Mouse (Mus musculus) layer of hippocampus, adult 2 months (tissue): ENCODE data around the gene Gucd1. TPM values are rescaled to one million over a fixed set of nuclear protein-coding genes. Genes with fewer than 3 reads are reported as not detected.
"Not testable (repeated sequence)": the region's sequence is repeated elsewhere in the genome, so short reads cannot be mapped to it uniquely, and the experiment has no call there.

ENCODE experiments used
- DNase-seq, 2 experiments: peaks; one replicate each; pipeline ENCODE4 v3.0.0; 2022; ENCODE audit warnings: low spot score in 2 of 2
- H3K27ac ChIP-seq: fragments of 200-600 bp; 2 replicates; pipeline ENCODE4 v1.8.1; 2022
- H3K4me3 ChIP-seq: fragments of 200-600 bp; 2 replicates; pipeline ENCODE4 v1.8.1; 2022; ENCODE audit warnings: mild to moderate bottlenecking
- CTCF ChIP-seq: fragments of 200-600 bp; conservative IDR thresholded peaks from 2 replicates; pipeline ENCODE4 v1.8.1; 2022; ENCODE audit warnings: antibody characterized with exemption, mild to moderate bottlenecking, moderate library complexity
- total RNA-seq, 2 experiments: library from RNA; stranded (reverse); gene quantifications; 2 replicates each; pipeline ENCODE4 v1.2.3; 2021

Gene Gucd1
- total RNA-seq, 2 experiments from 2014 or later, result 14.5 to 16.0 TPM

GRCm38 (mm10) chr10:75390832-75391231 lies 126.9 kb downstream of the Gucd1 start:
- TF ChIP-seq CTCF, result peak; percentile 57
- DNase-seq, result no peak
- Histone ChIP-seq H3K27ac (no peak overlapping the region), H3K4me3 (no peak overlapping the region)

GRCm38 (mm10) chr10:75390156-75390555 lies 127.6 kb downstream of the Gucd1 start:
- no peak for DNase-seq
- peak; percentile 43 for TF ChIP-seq CTCF
- H3K27ac ChIP-seq, result no peak overlapping the region
- no peak overlapping the region for H3K4me3 ChIP-seq

GRCm38 (mm10) chr10:75378688-75379087 lies 139.1 kb downstream of the Gucd1 start:
- TF ChIP-seq CTCF, result no peak
- H3K27ac ChIP-seq, result no peak overlapping the region
- no peak for DNase-seq

GRCm38 (mm10) chr10:75373655-75374351 lies 144.0 kb downstream of the Gucd1 start:
- H3K4me3 ChIP-seq, DNase-seq: not testable (repeated sequence)
- peak overlapping the region; percentile 40; the same call in 1 of the 2 replicates for H3K27ac ChIP-seq

More at GRCm38 (mm10) chr10:75378688-75379087, 139.1 kb downstream of the Gucd1 start:
- H3K4me3 ChIP-seq, result no peak overlapping the region

GRCm38 (mm10) chr10:75365231-75365633 lies 152.5 kb downstream of the Gucd1 start:
- no peak for DNase-seq
- H3K4me3 ChIP-seq, result no peak overlapping the region
- TF ChIP-seq CTCF, result no peak
- H3K27ac ChIP-seq, result no peak overlapping the region; the same call in 1 of the 2 replicates

GRCm38 (mm10) chr10:75364796-75365195 lies 153.0 kb downstream of the Gucd1 start:
- no peak for DNase-seq
- no peak for TF ChIP-seq CTCF
- Histone ChIP-seq H3K27ac (peak overlapping the region; percentile 58; the same call in 1 of the 2 replicates), H3K4me3 (no peak overlapping the region)

GRCm38 (mm10) chr10:75364214-75364690 lies 153.5 kb downstream of the Gucd1 start:
- H3K27ac ChIP-seq, result peak overlapping the region; percentile 58; the same call in 1 of the 2 replicates
- not testable (repeated sequence) for DNase-seq

GRCm38 (mm10) chr10:75355341-75355740 lies 162.4 kb downstream of the Gucd1 start:
- no peak for DNase-seq
- H3K27ac ChIP-seq, result no peak overlapping the region
- TF ChIP-seq CTCF, result no peak
- H3K4me3 ChIP-seq, result no peak overlapping the region

More at GRCm38 (mm10) chr10:75364214-75364690, 153.5 kb downstream of the Gucd1 start:
- H3K4me3 ChIP-seq, result not testable (repeated sequence)

GRCm38 (mm10) chr10:75353838-75354241 lies 163.9 kb downstream of the Gucd1 start:
- not testable (repeated sequence) for DNase-seq, H3K27ac ChIP-seq

GRCm38 (mm10) chr10:75352541-75352940 lies 165.2 kb downstream of the Gucd1 start:
- Histone ChIP-seq H3K27ac (no peak overlapping the region), H3K4me3 (no peak overlapping the region)
- DNase-seq, result no peak
- TF ChIP-seq CTCF, result no peak

More at GRCm38 (mm10) chr10:75353838-75354241, 163.9 kb downstream of the Gucd1 start:
- not testable (repeated sequence) for H3K4me3 ChIP-seq

- no peak for DNase-seq
- no peak for TF ChIP-seq CTCF
- Histone ChIP-seq H3K27ac (no peak overlapping the region), H3K4me3 (no peak overlapping the region)
These were observed 167.2 kb downstream of the Gucd1 start for GRCm38 (mm10) chr10:75350564-75350963.

- no peak for TF ChIP-seq CTCF
- DNase-seq, result no peak
- H3K27ac ChIP-seq, result no peak overlapping the region
- no peak overlapping the region for H3K4me3 ChIP-seq
These were observed 172.5 kb downstream of the Gucd1 start for GRCm38 (mm10) chr10:75345265-75345664.

GRCm38 (mm10) chr10:75344563-75344962 lies 173.2 kb downstream of the Gucd1 start:
- H3K4me3 ChIP-seq, H3K27ac ChIP-seq, DNase-seq: not testable (repeated sequence)

- DNase-seq, result no peak
- H3K27ac ChIP-seq, result no peak overlapping the region
- no peak for TF ChIP-seq CTCF
- H3K4me3 ChIP-seq, result no peak overlapping the region
These were observed 175.8 kb downstream of the Gucd1 start for GRCm38 (mm10) chr10:75341936-75342335.
